Mouse (Mus musculus) CH12.LX (cell line): Measurements from ENCODE around the gene Ripply2. TPM values are rescaled to one million over a fixed set of nuclear protein-coding genes. Genes with fewer than 3 reads are reported as not detected.

ENCODE experiments used
- DNase-seq: peaks from one replicate; pipeline ENCODE4 v3.0.0-alpha.2; 2013; ENCODE audit errors: extremely low read depth
- H3K27ac ChIP-seq: 2 replicates; pipeline ENCODE4 v1.5.1; 2012; ENCODE audit warnings: low read depth, mild to moderate bottlenecking, control low read depth, moderate library complexity; ENCODE audit not compliant: insufficient read depth
- H3K27me3 ChIP-seq: replicated peaks from 2 replicates; pipeline ENCODE3; 2012; ENCODE audit warnings: inconsistent platforms
- H3K36me3 ChIP-seq, 2 experiments: replicated peaks in 1 of 2; 2 replicates each; pipeline versions ENCODE3 to v1.6.1; 2012; ENCODE audit warnings: inconsistent platforms in 1 of 2, low read length in 1 of 2, mild to moderate bottlenecking in 1 of 2, mixed read lengths in 1 of 2, moderate library complexity in 1 of 2; ENCODE audit not compliant: control insufficient read depth in 1 of 2, insufficient read depth in 1 of 2
- H3K4me1 ChIP-seq, 2 experiments: 2 replicates each; pipeline ENCODE4 v1.6.1; 2012; ENCODE audit warnings: inconsistent platforms in 1 of 2, moderate library complexity in 1 of 2; ENCODE audit not compliant: insufficient read depth in 2 of 2, control insufficient read depth in 1 of 2
- H3K4me2 ChIP-seq: 2 replicates; pipeline ENCODE4 v1.6.1; 2012; ENCODE audit warnings: low read depth, mild to moderate bottlenecking, control low read depth; ENCODE audit not compliant: poor library complexity, insufficient read depth, severe bottlenecking
- H3K4me3 ChIP-seq, 3 experiments: fragments of 150-350 bp in 1 of 3; sonication (generic) in 1 of 3; replicated peaks in 1 of 3; 2 replicates each; pipeline versions ENCODE3 to v1.5.1; 2011 to 2012; ENCODE audit warnings: low read depth in 2 of 3, low read length in 2 of 3, mild to moderate bottlenecking in 2 of 3, moderate library complexity in 2 of 3, control low read depth in 1 of 3, improper control_type of control experiment in 1 of 3, inconsistent platforms in 1 of 3, mixed read lengths in 1 of 3; ENCODE audit not compliant: poor library complexity in 1 of 3
- H3K79me2 ChIP-seq: replicated peaks from 2 replicates; pipeline ENCODE4 v1.6.1; 2012; ENCODE audit warnings: mild to moderate bottlenecking, moderate library complexity; ENCODE audit not compliant: control insufficient read depth, poor library complexity, insufficient read depth, severe bottlenecking; ENCODE audit errors: extremely low read depth
- H3K9ac ChIP-seq: 2 replicates; pipeline ENCODE4 v1.6.1; 2012; ENCODE audit warnings: low read depth, mild to moderate bottlenecking, control low read depth, moderate library complexity; ENCODE audit not compliant: insufficient read depth
- H3K9me3 ChIP-seq: replicated peaks from 2 replicates; pipeline ENCODE3; 2012; ENCODE audit warnings: low read length, inconsistent platforms, mixed read lengths
- BHLHE40 ChIP-seq: IDR thresholded peaks from 2 replicates; pipeline ENCODE4 v1.6.1; 2011; ENCODE audit warnings: mild to moderate bottlenecking, low read depth, low read length, improper control_type of control experiment
- CTCF ChIP-seq, 2 experiments: IDR thresholded peaks in 1 of 2; conservative IDR thresholded peaks in 1 of 2; 2 replicates each; pipeline ENCODE4 v1.5.1; 2011 to 2012; ENCODE audit warnings: low read depth in 2 of 2, low read length in 2 of 2, improper control_type of control experiment in 1 of 2, inconsistent platforms in 1 of 2, mild to moderate bottlenecking in 1 of 2, moderate library complexity in 1 of 2
- E2F4 ChIP-seq: IDR thresholded peaks from 2 replicates; pipeline ENCODE4 v1.6.1; 2011; ENCODE audit warnings: low read depth, low read length, improper control_type of control experiment; ENCODE audit not compliant: insufficient replicate concordance
- ELF1 ChIP-seq: IDR thresholded peaks from 2 replicates; pipeline ENCODE4 v1.6.1; 2014; ENCODE audit warnings: low read depth, mild to moderate bottlenecking, inconsistent platforms, low read length, improper control_type of control experiment
- IRF4 ChIP-seq: IDR thresholded peaks from 2 replicates; pipeline ENCODE4 v1.6.1; 2014; ENCODE audit warnings: low read depth, mild to moderate bottlenecking, inconsistent platforms, low read length, improper control_type of control experiment
- KAT2A ChIP-seq: IDR thresholded peaks from 2 replicates; pipeline ENCODE4 v1.6.1; 2012; ENCODE audit warnings: low read length, improper control_type of control experiment, inconsistent platforms; ENCODE audit not compliant: insufficient replicate concordance
- NELFE ChIP-seq: IDR thresholded peaks from 2 replicates; pipeline ENCODE4 v1.6.1; 2011; ENCODE audit warnings: low read depth, low read length, improper control_type of control experiment
- POLR2AphosphoS2 ChIP-seq: IDR thresholded peaks from 2 replicates; pipeline ENCODE4 v1.6.1; 2011; ENCODE audit warnings: low read depth, low read length, improper control_type of control experiment
- RAD21 ChIP-seq: IDR thresholded peaks from 2 replicates; pipeline ENCODE4 v1.6.1; 2011; ENCODE audit warnings: low read depth, mild to moderate bottlenecking, low read length, improper control_type of control experiment, moderate library complexity
- RCOR1 ChIP-seq: conservative IDR thresholded peaks from 2 replicates; pipeline ENCODE4 v1.6.1; 2012; ENCODE audit warnings: low read depth, mild to moderate bottlenecking, inconsistent platforms, low read length, improper control_type of control experiment
- SMC3 ChIP-seq: IDR thresholded peaks from 2 replicates; pipeline ENCODE4 v1.6.1; 2011; ENCODE audit warnings: low read depth, low read length, improper control_type of control experiment
- TBP ChIP-seq: conservative IDR thresholded peaks from 2 replicates; pipeline ENCODE4 v1.6.1; 2011; ENCODE audit warnings: low read depth, low read length, improper control_type of control experiment
- ZC3H11A ChIP-seq: IDR thresholded peaks from 2 replicates; pipeline ENCODE4 v1.6.1; 2012; ENCODE audit warnings: low read depth, mild to moderate bottlenecking, inconsistent platforms, low read length, improper control_type of control experiment
- dilution Hi-C: fragments of 300-500 bp; cut with MboI; formaldehyde crosslinking; loops from 2 replicates; pipeline ENCODE4 v1.14.3; 2020; ENCODE audit warnings: low sequenced_read_pairs; ENCODE audit not compliant: extremely low pct_unique_long_range_greater_than_20kb, extremely low pct_ligation_motif_present
- in situ Hi-C: fragments of 300-500 bp; cut with MboI; formaldehyde crosslinking; loops from 3 replicates; pipeline ENCODE4 v1.14.3; 2019; ENCODE audit warnings: low sequenced_read_pairs, low pct_ligation_motif_present, low pct_unique_long_range_greater_than_20kb, mixed read lengths
- polyA plus RNA-seq: library from polyadenylated mRNA; unstranded; fragments of >175 nt; gene quantifications from 2 replicates; pipeline ENCODE4 v1.2.1, GENCODE M21; 2012; ENCODE audit warnings: low read depth; ENCODE audit not compliant: insufficient read length
- total RNA-seq, 2 experiments: library from RNA; depleted of rRNA; stranded (reverse); fragments of 300-350 nt in 1 of 2; fragments of >200 nt in 1 of 2; gene quantifications; 2 replicates each; pipeline ENCODE4 v1.2.3; 2012 to 2014

Gene Ripply2
- total and polyA plus RNA-seq, 3 experiments = not detected

DNA sequence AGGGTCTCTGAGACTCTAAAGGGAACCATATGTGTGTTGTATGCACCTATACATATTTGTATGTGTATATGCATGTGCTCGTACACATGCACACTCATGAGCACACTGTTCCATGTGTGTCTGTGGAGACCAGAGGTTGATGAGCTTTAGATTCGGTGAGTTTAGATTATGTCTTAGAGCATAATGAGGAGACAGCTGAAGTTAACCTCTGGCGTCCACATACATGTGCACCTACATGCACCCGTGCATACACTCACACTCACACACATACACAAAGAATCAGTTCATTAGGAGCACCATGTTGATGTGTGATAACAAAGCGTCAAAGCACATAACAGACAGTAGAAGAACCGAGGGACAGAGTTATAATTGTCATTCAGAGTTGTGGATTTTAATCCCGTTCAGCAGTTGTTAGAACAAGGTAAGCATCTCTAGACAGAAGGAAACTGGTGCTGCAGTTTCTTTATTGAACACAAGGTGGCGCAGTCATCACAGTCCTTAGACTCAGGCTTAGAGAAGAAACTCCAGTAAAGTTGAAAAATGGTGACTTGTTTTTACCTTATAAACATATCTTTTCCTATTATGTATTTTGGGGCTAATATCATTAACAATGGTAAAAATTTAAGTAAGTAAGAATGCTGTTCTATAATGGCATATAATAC lies 12.2 kb downstream of the Ripply2 start:
- in situ Hi-C loops = no loop called here
- dilution Hi-C loops = no loop called here
- H3K4me1 ChIP-seq = peaks cover 6 to 21% of the 10 kb centered on the region in 2 experiments
- H3K4me2 ChIP-seq = no peak overlapping the region
- H3K27me3 ChIP-seq = no peaks in the 10 kb centered on the region
- no peak overlapping the region for H3K27ac ChIP-seq
- H3K4me3 ChIP-seq = no peak overlapping the region
- H3K36me3 ChIP-seq = peaks cover 6 to 30% of the 10 kb centered on the region in 2 experiments
- DNase-seq = peak; percentile 71
- H3K79me2 ChIP-seq = peaks cover 5% of the 10 kb centered on the region
- H3K9me3 ChIP-seq = no peaks in the 10 kb centered on the region
- peak; percentile 73 for TF ChIP-seq SMC3
- TF ChIP-seq CTCF (conservative IDR thresholded peaks at IDR 0.05 in 1 of 2, IDR thresholded peaks at IDR 0.05 in 1 of 2; ENCODE audit: low read depth in 2 of 2, low read length in 2 of 2) = peak; percentile 83 to 89
- TF ChIP-seq RAD21 = peak; percentile 77
- no peak for TF ChIP-seq NELFE
- TF ChIP-seq, all 38 proteins: peak for 3
- no peak overlapping the region for H3K9ac ChIP-seq

DNA sequence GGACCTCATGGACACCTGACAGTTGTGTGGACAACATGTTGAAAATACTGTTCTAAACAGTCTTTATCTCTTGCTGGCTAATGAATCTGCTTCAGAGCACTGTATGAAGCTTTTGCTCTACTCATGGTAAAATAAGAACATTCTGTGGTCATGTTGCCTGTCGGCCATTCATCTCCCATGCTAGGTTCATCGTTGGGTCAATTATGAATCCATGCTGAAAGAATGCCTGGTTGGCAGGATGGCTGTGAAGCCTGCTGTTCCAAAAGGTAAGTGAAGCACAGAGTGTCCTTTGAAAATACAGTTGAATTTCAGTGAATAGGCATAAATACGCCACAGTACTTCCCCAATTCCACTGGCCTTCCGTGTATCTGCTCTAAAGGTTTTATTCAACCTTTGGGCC lies 16.9 kb downstream of the Ripply2 start:
- dilution Hi-C loops = no loop called here
- Histone ChIP-seq H3K9ac (no peak overlapping the region), H3K9me3 (no peaks in the 10 kb centered on the region), H3K36me3 (peaks cover 22 to 64% of the 10 kb centered on the region in 2 experiments), H3K79me2 (no peaks in the 10 kb centered on the region), H3K27ac (no peak overlapping the region), H3K27me3 (no peaks in the 10 kb centered on the region), H3K4me2 (no peak overlapping the region), H3K4me3 (no peak overlapping the region), H3K4me1 (no peaks in the 10 kb centered on the region)
- in situ Hi-C loops = loop anchor here (10.0 kb wide), 1 partner anchor 213 kb away; no protein-coding TSS in a partner anchor
- TF ChIP-seq E2F4 (no peak), TBP (no peak), RCOR1 (no peak)
- no peak for DNase-seq

DNA sequence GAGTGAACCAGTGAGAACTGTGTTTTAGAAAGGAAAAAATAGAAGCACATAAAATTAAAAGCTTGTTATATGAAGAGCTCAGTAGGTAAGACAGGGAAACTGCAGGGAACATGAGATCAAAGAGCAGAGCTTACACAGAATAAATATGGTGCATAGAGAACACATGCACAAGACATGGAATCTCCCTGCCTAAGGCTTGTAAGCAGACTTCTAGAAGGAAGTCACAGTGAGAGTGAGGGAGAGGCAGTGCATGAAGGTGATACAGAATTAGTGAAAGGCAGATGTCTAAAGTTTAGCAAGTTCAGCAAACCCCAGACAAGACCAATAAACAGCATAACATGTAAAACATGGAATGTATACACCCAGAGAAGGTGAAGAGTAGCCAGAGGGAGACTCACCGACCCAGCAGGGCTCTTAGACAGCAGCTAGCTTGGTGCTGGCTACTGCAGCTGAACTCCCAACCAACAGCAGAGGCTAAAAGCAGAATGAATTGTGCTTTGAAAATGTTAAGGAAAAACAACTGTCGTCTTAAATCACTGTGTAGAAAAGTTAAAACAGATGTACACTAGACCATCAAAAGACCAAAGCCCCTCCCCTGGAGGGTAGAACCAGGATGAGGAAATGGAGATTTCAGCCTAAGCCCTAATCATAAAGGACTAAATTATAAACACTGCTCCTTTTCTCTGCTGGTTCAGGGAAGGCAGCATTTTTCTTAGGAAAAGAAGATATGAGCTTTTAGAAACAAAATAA lies 19.7 kb downstream of the Ripply2 start:
- H3K9ac ChIP-seq = no peak overlapping the region
- H3K27ac ChIP-seq = no peak overlapping the region
- no peaks in the 10 kb centered on the region for H3K4me1 ChIP-seq
- in situ Hi-C loops (loop anchor here (10.0 kb wide), 1 partner anchor 210 kb away; no protein-coding TSS in a partner anchor), dilution Hi-C loops (no loop called here)
- no peaks in the 10 kb centered on the region for H3K27me3 ChIP-seq
- peaks cover 20 to 59% of the 10 kb centered on the region in 2 experiments for H3K36me3 ChIP-seq
- H3K79me2 ChIP-seq = no peaks in the 10 kb centered on the region
- no peaks in the 10 kb centered on the region for H3K9me3 ChIP-seq
- no peak overlapping the region for H3K4me3 ChIP-seq
- H3K4me2 ChIP-seq = no peak overlapping the region
- no peak for TF ChIP-seq KAT2A
- no peak for TF ChIP-seq BHLHE40
- no peak for TF ChIP-seq ZC3H11A
- no peak for TF ChIP-seq POLR2AphosphoS2
- TF ChIP-seq ELF1 = no peak
- no peak for TF ChIP-seq TBP
- TF ChIP-seq RAD21 = no peak
- TF ChIP-seq RCOR1 = no peak
- TF ChIP-seq IRF4 = no peak
- no peak for DNase-seq
